Mouse (Mus musculus) c-Kit-positive CD71-negative TER-119-negative erythroid progenitor cells, embryonic 14.5 days (primary cell): ENCODE results near the gene Polr2c.
"Not testable (repeated sequence)": the region's sequence is repeated elsewhere in the genome, so short reads cannot be mapped to it uniquely, and the experiment has no call there.

ENCODE experiments used
- DNase-seq: peaks from one replicate; pipeline ENCODE4 v3.0.0-alpha.2; 2013; ENCODE audit warnings: low read depth

Gene Polr2c

GRCm38 (mm10) chr8:94857346-94858173, at the start of gene Polr2c:
Gene Polr2c (plus strand): TSS chr8:94857450.
- peak; percentile 77 for DNase-seq

DNA sequence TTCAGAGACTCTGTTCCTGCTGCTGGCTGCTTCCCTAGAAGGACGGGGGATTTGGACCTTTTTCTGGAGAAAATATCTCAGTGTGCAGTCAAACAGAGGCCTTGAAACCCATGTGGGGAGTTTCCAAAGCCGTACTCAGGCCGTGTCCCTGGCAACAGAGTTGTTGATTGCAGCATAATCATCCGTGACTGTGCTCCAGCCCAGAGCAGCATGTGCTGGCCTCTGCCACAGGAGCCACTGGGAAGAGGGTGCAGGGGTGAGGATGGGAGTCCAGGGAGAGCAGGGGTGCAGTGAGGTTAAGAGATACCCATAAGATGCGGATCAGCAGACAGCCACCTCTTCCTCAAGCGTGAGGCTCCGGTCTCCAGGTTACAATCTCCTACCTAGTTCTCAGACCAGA, 49.7 kb upstream of the Polr2c start:
- no peak for DNase-seq

- no peak for DNase-seq
These were observed 48.9 kb upstream of the Polr2c start for GRCm38 (mm10) chr8:94808372-94808771.

DNA sequence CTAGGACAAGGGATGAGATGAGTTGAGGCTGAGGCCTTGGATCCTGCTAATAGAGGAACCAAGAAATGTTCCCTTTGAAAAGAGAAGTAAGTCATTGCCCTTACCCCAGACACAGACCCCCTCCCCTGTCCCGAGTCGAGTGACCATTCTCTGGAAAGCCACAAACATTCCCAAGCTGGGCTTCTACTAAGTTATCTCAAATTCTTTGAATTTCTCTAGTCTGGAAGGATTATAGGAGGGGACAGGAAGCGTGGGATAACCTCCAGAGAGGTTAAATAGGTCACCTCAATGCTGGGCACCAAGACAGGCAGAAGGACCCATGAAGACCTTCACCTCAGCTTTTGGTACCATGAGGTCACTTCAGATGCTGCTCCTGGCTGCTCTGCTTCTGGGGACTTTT, 47.1 kb upstream of the Polr2c start, which contains the start of gene Ccl17:
Ccl17 (plus strand) TSS at position 301 of the 400 bp plus-strand sequence.
- no peak for DNase-seq

DNA sequence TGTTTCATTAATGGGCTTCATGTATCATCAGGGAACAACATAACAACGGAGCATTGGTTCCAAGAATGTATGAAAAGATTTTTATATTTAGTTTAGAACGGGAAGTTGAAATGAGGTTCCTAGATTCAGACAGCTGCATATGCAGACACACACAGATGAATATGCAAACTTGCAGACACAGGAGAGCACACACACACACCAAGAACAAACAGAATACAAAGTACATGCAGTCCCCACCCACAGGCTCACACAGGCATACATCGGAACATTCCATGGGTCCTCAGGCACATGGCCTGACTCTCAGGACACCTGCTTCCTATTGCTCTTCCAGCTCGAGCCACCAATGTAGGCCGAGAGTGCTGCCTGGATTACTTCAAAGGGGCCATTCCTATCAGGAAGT, 46.4 kb upstream of the Polr2c start:
- no peak for DNase-seq

- no peak for DNase-seq
These were observed 45.6 kb upstream of the Polr2c start for GRCm38 (mm10) chr8:94811654-94812053.

DNA sequence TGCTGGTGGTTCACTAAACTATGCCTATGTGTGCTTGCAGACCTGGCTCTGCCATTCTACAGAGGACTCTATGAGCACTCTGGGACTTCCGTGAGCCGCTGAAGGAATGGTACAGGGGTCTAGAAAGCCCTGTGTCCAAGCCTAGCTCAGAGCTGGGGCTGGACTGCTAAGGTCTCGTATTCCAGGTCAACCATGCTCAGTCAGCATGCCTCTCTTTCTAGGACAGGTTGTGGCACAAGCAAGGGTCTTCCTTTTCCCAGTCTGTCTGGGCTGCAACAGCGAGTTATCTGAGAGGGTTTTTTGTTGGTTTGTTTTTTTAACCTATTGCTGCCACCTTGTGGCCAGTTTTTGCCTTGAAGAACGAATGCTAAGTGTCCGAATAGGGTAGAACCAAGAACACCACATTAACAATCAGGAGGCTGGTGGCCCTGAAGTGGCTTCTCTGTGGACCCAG, 44.6 kb upstream of the Polr2c start:
- DNase-seq, result peak; percentile 91

GRCm38 (mm10) chr8:94814556-94814955, 42.7 kb upstream of the Polr2c start:
- no peak for DNase-seq

GRCm38 (mm10) chr8:94817933-94818332, 39.3 kb upstream of the Polr2c start:
- DNase-seq, result no peak

- no peak for DNase-seq
These were observed 37.5 kb upstream of the Polr2c start for GRCm38 (mm10) chr8:94819671-94820179.

- no peak for DNase-seq
These were observed 36.7 kb upstream of the Polr2c start for GRCm38 (mm10) chr8:94820553-94820952.

- DNase-seq, result no peak
These were observed 35.9 kb upstream of the Polr2c start for GRCm38 (mm10) chr8:94821381-94821780.

GRCm38 (mm10) chr8:94822637-94823560, 34.4 kb upstream of the Polr2c start:
- DNase-seq, result no peak

- no peak for DNase-seq
These were observed 32.1 kb upstream of the Polr2c start for GRCm38 (mm10) chr8:94825170-94825569.

GRCm38 (mm10) chr8:94826210-94826609, 31.0 kb upstream of the Polr2c start:
- DNase-seq, result no peak

DNA sequence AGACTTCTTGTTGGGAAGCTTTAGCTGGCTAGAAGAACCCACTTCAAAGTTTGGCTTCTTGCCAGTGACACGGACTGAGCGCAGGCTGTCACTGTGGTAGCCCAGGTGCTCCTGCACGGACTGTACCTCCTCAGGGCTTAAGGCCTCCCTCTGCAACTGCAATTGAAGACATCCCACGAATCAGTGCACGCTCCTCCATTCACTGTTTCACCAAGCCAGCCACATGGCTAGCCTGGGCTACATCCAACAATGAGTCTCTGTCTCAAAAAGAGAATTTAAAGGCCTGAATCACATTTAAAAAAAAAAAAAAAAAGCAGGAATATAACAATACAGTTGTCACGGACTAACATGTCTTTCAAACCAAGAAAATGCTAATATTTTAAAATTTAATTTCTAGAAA, 29.0 kb upstream of the Polr2c start:
- no peak for DNase-seq

DNA sequence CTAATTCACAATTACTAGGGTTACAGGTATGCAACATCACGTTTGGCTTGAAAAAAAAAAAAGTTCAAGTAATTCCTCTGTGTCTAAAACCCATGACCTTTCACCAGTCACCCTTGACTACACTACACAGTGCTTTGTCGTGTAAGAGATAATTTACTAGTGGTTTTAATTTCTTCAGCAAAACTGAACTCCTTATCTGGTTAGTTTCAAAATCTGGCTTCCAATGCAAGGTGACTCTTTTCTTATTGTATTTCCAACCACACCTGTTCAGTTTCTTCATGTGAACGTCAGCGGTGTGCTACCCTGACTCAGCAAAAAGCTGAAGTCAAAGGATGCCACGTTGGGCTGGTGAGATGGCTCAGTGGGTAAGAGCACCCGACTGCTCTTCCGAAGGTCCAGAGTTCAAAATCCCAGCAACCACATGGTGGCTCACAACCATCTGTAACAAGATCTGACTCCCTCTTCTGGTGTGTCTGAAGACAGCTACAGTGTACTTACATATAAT, 23.3 kb upstream of the Polr2c start:
- not testable (repeated sequence) for DNase-seq

- not testable (repeated sequence) for DNase-seq
These were observed 21.5 kb upstream of the Polr2c start for GRCm38 (mm10) chr8:94835751-94836150.

DNA sequence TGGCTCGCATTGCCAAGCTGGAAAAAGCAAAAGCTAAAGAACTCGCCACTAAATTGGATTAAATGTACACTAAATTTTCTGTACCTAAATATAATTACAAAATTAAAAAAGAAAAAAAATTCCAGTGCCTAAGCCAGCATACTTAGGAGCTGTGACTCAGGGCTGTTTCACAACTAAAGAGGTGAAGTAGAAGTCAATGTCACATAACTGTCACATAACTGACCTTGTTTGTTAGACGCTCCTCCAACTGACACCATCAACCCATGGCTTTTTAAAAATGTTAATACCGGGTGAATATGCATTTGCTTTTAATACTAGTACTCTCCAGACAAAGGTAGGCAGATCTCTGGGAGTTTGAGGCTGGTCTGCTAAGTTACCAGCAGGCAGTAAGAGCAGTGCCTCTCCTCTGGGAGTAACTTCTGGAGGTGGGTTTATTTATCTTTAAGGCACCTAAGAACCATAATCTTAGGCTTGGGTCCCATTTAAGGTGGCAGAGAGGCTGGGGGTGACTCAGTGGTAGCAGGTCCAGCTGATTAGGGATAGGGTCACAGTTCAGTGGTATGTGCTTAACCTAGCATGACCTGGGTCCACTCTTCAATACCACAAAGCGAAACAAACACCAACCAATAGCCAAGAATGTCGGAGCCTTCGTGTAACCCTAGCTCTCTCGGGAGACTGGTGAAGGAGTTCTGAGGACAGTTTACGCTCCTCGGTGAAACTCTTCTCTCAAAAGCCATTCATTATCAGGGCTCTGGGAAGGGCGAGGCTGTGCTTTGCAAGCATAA, 20.6 kb upstream of the Polr2c start:
- no peak for DNase-seq

DNA sequence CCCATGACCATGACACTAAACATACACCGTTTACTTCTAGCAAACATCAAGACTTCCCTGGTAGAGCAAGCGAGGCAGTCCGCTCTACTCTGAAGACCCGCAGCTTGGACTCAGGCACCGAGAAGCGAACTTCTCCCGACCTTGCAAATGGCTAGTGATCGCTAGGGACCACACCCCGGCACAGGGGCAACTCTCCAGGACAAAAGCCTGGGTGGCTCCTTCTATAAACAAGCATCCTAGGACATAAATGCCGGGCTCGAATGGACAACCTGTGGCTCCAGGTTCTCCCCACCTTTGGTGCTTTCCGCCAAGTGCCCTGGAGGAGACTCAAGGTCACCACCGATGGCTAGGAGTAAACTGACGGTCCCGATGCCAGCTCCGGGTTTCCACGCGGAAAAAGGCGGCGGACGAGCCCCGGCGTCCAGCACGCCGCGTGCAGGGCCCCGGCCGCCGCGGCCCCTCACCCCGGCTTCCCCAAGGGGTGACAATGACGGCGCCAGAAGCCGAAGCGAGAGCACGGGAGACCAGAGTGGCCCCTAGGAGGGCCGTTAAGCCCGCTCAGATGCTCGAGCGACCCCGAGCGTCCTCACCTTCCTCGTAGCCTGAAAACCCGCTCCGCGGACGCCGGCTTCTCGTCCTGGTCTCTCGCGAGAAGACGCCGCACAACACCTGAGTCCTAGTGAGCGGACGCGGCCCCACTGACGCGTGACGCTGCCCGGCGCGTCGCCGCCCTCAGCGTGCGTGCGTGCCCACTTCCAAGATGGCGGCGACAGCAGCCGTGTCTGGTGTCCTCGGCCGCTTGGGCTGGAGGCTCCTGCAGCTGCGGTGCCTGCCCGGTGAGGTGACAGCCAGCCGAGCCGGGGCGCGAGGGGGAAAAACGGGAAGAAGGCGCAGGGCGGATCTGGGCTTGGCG, 19.3 kb upstream of the Polr2c start, which contains the start of the genes Coq9 and Ciapin1:
Coq9 (plus strand) TSS at position 660 of the 913 bp plus-strand sequence.
Ciapin1 (minus strand) TSS at position 697 of the 913 bp plus-strand sequence.
- peak; percentile 95 for DNase-seq
